Mouse (Mus musculus): Measurements from ENCODE around the gene Phrf1. TPM values are rescaled to one million over a fixed set of nuclear protein-coding genes. Genes with fewer than 3 reads are reported as not detected.
"Not testable (repeated sequence)": the region's sequence is repeated elsewhere in the genome, so short reads cannot be mapped to it uniquely, and the experiment has no call there.

Phrf1 gene
- polyA plus RNA-seq, 2 experiments = 42.6 to 65.9 TPM

GRCm38 (mm10) chr7:141226535-141226934, 2.0 kb upstream of the Phrf1 start:
- DNase-seq (ENCODE audit: low spot score) (no peak), ATAC-seq (ENCODE audit: low FRiP score, low read depth) (no peak)
- Histone ChIP-seq H3K9me3 (ENCODE audit: control insufficient read depth, low read length) (no peaks in the 10 kb centered on the region), H3K27me3 (ENCODE audit: control insufficient read depth, insufficient read depth, low read length) (no peaks in the 10 kb centered on the region), H3K36me3 (ENCODE audit: control insufficient read depth, insufficient read depth, low read length) (peaks cover 11% of the 10 kb centered on the region), H3K4me1 (ENCODE audit: control insufficient read depth, insufficient read depth, low read length) (peaks cover 17% of the 10 kb centered on the region), H3K9ac (ENCODE audit: low read depth, low read length, severe bottlenecking) (no peak overlapping the region), H3K27ac (replicated peaks; ENCODE audit: low read depth, low read length) (no peak overlapping the region), H3K4me2 (replicated peaks; ENCODE audit: low read depth, low read length, severe bottlenecking) (no peak overlapping the region), H3K4me3 (replicated peaks; ENCODE audit: low read length) (no peak overlapping the region)
- TF ChIP-seq POLR2A (IDR thresholded peaks at IDR 0.05; ENCODE audit: borderline replicate concordance, extremely low read depth, insufficient read depth, insufficient read length) = no peak
- WGBS = 79% methylated on average over 6 of the region's 6 CpGs

GRCm38 (mm10) chr7:141227796-141228195, 788 bp upstream of the Phrf1 start:
- Histone ChIP-seq H3K36me3 (ENCODE audit: control insufficient read depth, insufficient read depth, low read length) (peaks cover 24% of the 10 kb centered on the region), H3K4me3 (replicated peaks; ENCODE audit: low read length) (peak overlapping the region; percentile 97), H3K4me1 (ENCODE audit: control insufficient read depth, insufficient read depth, low read length) (peaks cover 8% of the 10 kb centered on the region), H3K9ac (ENCODE audit: low read depth, low read length, severe bottlenecking) (no peak overlapping the region), H3K27ac (replicated peaks; ENCODE audit: low read depth, low read length) (no peak overlapping the region), H3K9me3 (ENCODE audit: control insufficient read depth, low read length) (no peaks in the 10 kb centered on the region), H3K27me3 (ENCODE audit: control insufficient read depth, insufficient read depth, low read length) (no peaks in the 10 kb centered on the region), H3K4me2 (replicated peaks; ENCODE audit: low read depth, low read length, severe bottlenecking) (peak overlapping the region; percentile 88)
- no peak for ATAC-seq (ENCODE audit: low FRiP score, low read depth)
- WGBS = 79% methylated on average over 4 of the region's 4 CpGs
- DNase-seq (ENCODE audit: low spot score) = no peak
- no peak for TF ChIP-seq POLR2A (IDR thresholded peaks at IDR 0.05; ENCODE audit: borderline replicate concordance, extremely low read depth, insufficient read depth, insufficient read length)

- Histone ChIP-seq H3K27ac (replicated peaks; ENCODE audit: low read depth, low read length) (no peak overlapping the region), H3K36me3 (ENCODE audit: control insufficient read depth, insufficient read depth, low read length) (peaks cover 43% of the 10 kb centered on the region), H3K9me3 (ENCODE audit: control insufficient read depth, low read length) (no peaks in the 10 kb centered on the region), H3K4me3 (replicated peaks; ENCODE audit: low read length) (peak overlapping the region; percentile 97), H3K4me1 (ENCODE audit: control insufficient read depth, insufficient read depth, low read length) (peaks cover 6% of the 10 kb centered on the region), H3K4me2 (replicated peaks; ENCODE audit: low read depth, low read length, severe bottlenecking) (peak overlapping the region; percentile 88), H3K9ac (ENCODE audit: low read depth, low read length, severe bottlenecking) (peak overlapping the region; percentile 95), H3K27me3 (ENCODE audit: control insufficient read depth, insufficient read depth, low read length) (no peaks in the 10 kb centered on the region)
- DNase-seq (ENCODE audit: low spot score) = no peak
- WGBS = 63% methylated on average over 6 of the region's 6 CpGs
- no peak for ATAC-seq (ENCODE audit: low FRiP score, low read depth)
- TF ChIP-seq POLR2A (IDR thresholded peaks at IDR 0.05; ENCODE audit: borderline replicate concordance, extremely low read depth, insufficient read depth, insufficient read length) = no peak
Observed at GRCm38 (mm10) chr7:141229702-141230101, 1.1 kb downstream of the Phrf1 start.

DNA sequence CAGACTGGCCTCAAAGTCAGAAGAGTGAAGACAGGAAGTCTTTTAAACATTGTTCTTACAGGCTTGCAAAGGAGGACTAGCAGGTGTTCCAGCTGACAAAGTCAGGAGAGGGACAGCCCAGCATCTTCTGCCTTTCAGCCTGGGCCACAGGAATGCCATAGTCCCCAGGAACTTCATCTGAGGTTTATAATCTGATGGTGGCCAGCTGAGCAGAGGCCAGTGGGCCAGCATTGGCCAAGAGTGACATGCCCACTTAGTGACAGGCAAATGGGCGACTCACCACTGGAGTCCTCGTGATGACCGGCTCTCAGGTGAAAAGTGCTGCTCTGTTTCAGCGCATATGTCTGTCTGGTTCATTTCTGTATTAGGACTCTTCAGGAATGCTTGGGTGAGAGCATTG, 2.0 kb downstream of the Phrf1 start:
- DNase-seq (ENCODE audit: low spot score) (no peak), ATAC-seq (ENCODE audit: low FRiP score, low read depth) (no peak)
- peaks cover 6% of the 10 kb centered on the region for H3K4me1 ChIP-seq (ENCODE audit: control insufficient read depth, insufficient read depth, low read length)
- H3K4me2 ChIP-seq (replicated peaks; ENCODE audit: low read depth, low read length, severe bottlenecking) = no peak overlapping the region
- 98% methylated on average over 4 of the region's 4 CpGs for WGBS
- H3K36me3 ChIP-seq (ENCODE audit: control insufficient read depth, insufficient read depth, low read length) = peaks cover 52% of the 10 kb centered on the region
- H3K27ac ChIP-seq (replicated peaks; ENCODE audit: low read depth, low read length) = no peak overlapping the region
- H3K9me3 ChIP-seq (ENCODE audit: control insufficient read depth, low read length) = no peaks in the 10 kb centered on the region
- H3K9ac ChIP-seq (ENCODE audit: low read depth, low read length, severe bottlenecking) = no peak overlapping the region
- H3K4me3 ChIP-seq (replicated peaks; ENCODE audit: low read length) = no peak overlapping the region
- no peaks in the 10 kb centered on the region for H3K27me3 ChIP-seq (ENCODE audit: control insufficient read depth, insufficient read depth, low read length)
- no peak for TF ChIP-seq POLR2A (IDR thresholded peaks at IDR 0.05; ENCODE audit: borderline replicate concordance, extremely low read depth, insufficient read depth, insufficient read length)

- H3K4me2 ChIP-seq (replicated peaks; ENCODE audit: low read depth, low read length, severe bottlenecking) = no peak overlapping the region
- H3K9me3 ChIP-seq (ENCODE audit: control insufficient read depth, low read length) = no peaks in the 10 kb centered on the region
- ATAC-seq (ENCODE audit: low FRiP score, low read depth) = no peak
- no peak overlapping the region for H3K27ac ChIP-seq (replicated peaks; ENCODE audit: low read depth, low read length)
- no peaks in the 10 kb centered on the region for H3K27me3 ChIP-seq (ENCODE audit: control insufficient read depth, insufficient read depth, low read length)
- peaks cover 6% of the 10 kb centered on the region for H3K4me1 ChIP-seq (ENCODE audit: control insufficient read depth, insufficient read depth, low read length)
- no peak overlapping the region for H3K9ac ChIP-seq (ENCODE audit: low read depth, low read length, severe bottlenecking)
- peaks cover 57% of the 10 kb centered on the region for H3K36me3 ChIP-seq (ENCODE audit: control insufficient read depth, insufficient read depth, low read length)
- H3K4me3 ChIP-seq (replicated peaks; ENCODE audit: low read length) = no peak overlapping the region
- DNase-seq (ENCODE audit: low spot score) = no peak
- no peak for TF ChIP-seq POLR2A (IDR thresholded peaks at IDR 0.05; ENCODE audit: borderline replicate concordance, extremely low read depth, insufficient read depth, insufficient read length)
- 89% methylated on average over 3 of the region's 3 CpGs for WGBS
Observed at GRCm38 (mm10) chr7:141231111-141231510, 2.5 kb downstream of the Phrf1 start.

DNA sequence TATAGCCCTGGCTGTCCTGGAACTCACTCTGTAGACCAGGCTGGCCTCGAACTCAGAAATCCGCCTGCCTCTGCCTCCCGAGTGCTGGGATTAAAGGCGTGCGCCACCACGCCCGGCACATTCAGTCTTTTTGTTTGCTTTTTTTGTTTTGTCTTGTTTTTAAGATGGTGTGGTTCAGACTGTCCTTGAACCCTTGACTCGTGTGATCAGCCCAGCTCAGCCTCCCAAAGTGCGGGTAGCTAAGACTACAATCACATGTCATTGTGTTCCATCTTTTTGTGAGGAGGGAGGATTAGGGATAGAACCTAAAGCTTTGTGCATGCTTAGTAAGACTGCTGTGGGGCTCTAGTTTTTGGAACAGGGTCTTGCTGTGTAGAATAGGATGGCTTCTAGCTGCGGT, 3.0 kb downstream of the Phrf1 start:
- no peak overlapping the region for H3K27ac ChIP-seq (replicated peaks; ENCODE audit: low read depth, low read length)
- no peak for TF ChIP-seq POLR2A (IDR thresholded peaks at IDR 0.05; ENCODE audit: borderline replicate concordance, extremely low read depth, insufficient read depth, insufficient read length)
- no peaks in the 10 kb centered on the region for H3K27me3 ChIP-seq (ENCODE audit: control insufficient read depth, insufficient read depth, low read length)
- no peaks in the 10 kb centered on the region for H3K9me3 ChIP-seq (ENCODE audit: control insufficient read depth, low read length)
- WGBS = 96% methylated on average over 9 of the region's 10 CpGs
- peaks cover 6% of the 10 kb centered on the region for H3K4me1 ChIP-seq (ENCODE audit: control insufficient read depth, insufficient read depth, low read length)
- H3K4me2 ChIP-seq (replicated peaks; ENCODE audit: low read depth, low read length, severe bottlenecking) = no peak overlapping the region
- H3K36me3 ChIP-seq (ENCODE audit: control insufficient read depth, insufficient read depth, low read length) = peaks cover 60% of the 10 kb centered on the region
- no peak overlapping the region for H3K4me3 ChIP-seq (replicated peaks; ENCODE audit: low read length)
- no peak overlapping the region for H3K9ac ChIP-seq (ENCODE audit: low read depth, low read length, severe bottlenecking)
- no peak for ATAC-seq (ENCODE audit: low FRiP score, low read depth)
- no peak for DNase-seq (ENCODE audit: low spot score)

DNA sequence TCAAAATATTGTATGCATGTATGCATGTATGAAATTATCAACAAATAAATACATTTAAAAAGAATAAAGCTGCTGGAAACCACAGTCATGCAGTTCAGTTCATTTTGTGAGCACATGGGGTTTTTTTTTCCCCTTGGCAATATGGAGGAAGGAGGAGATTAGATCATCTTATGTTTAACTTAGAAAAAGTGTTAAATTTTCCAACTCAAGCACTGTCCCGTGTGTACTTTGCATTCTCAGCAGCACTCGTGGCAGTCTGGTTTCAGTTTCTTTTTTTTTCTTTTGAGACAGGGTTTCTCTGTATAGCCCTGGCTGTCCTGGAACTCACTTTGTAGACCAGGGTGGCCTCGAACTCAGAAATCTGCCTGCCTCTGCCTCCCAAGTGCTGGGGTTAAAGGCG, 21.9 kb downstream of the Phrf1 start:
- H3K36me3 ChIP-seq (ENCODE audit: control insufficient read depth, insufficient read depth, low read length) = peaks cover 91% of the 10 kb centered on the region
- WGBS = 85% methylated on average over 4 of the region's 4 CpGs
- not testable (repeated sequence) for H3K9me3 ChIP-seq (ENCODE audit: control insufficient read depth, low read length); H3K4me2 ChIP-seq (replicated peaks; ENCODE audit: low read depth, low read length, severe bottlenecking); DNase-seq (ENCODE audit: low spot score); H3K27ac ChIP-seq (replicated peaks; ENCODE audit: low read depth, low read length); H3K27me3 ChIP-seq (ENCODE audit: control insufficient read depth, insufficient read depth, low read length); H3K4me1 ChIP-seq (ENCODE audit: control insufficient read depth, insufficient read depth, low read length); H3K9ac ChIP-seq (ENCODE audit: low read depth, low read length, severe bottlenecking); H3K4me3 ChIP-seq (replicated peaks; ENCODE audit: low read length); ATAC-seq (ENCODE audit: low FRiP score, low read depth)
